Mouse (Mus musculus) 3T3-L1 (cell line): ENCODE measurements around the gene Rgs10.

Experiments
- DNase-seq: peaks from one replicate; pipeline ENCODE4 v3.0.0-alpha.2; 2015; ENCODE audit warnings: low read depth, low spot score

Rgs10 gene

DNA sequence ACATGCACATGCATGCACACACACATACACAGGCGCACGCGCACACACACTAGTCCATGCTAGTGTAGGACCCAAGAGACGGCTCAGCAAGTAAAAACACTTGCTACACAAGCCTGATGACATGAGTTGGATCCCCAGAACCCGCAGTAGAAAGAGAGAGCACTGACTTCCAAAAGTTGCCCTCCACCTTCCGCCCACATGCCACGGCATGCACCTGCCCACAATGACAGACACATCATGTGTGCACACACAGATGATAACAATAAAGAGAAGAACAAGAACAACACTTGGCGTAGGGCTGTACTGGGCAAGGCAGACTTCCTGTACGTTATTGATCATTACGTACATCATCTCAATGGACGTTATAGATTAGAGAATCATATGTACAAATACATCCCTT is 44.4 kb downstream of the Rgs10 start:
- DNase-seq = no peak

DNA sequence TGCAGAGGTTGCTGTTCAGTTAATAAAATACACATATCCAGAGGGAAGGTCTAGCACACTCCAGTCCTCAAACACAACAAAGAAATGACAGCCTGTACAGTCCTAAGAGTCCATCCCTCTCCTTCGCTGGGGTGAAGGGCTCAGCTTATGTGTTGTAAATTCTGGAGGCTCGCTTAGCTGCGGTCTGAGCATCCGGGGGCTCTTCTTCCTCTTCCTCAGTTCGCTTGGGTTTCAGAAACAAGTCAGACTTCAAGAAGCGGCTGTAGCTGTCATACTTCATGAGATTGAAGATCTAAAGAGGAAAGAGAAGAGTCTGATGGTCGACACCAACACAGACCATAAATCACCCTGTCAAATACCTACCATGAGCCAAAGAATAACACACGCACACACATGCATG is 44.8 kb downstream of the Rgs10 start:
- no peak for DNase-seq

DNA sequence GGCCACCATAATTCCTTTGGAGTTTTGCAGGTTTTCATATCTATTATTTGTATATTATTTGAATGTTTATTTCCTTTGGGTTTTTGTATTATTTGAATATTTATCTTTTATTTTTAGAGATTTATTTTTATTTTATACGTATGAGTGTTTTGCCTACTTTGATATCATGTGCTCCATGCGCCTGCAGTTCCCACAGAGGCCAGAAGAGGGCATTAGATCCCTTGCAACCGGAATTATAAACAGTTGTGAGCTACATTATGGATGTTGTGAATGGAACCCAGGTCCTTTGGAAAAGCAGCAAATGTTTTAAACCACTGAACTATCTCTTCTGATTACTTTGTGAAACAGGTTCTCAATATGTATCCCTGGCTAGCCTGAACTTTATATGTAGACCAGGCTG is 46.2 kb downstream of the Rgs10 start:
- peak; percentile 35 for DNase-seq

DNA sequence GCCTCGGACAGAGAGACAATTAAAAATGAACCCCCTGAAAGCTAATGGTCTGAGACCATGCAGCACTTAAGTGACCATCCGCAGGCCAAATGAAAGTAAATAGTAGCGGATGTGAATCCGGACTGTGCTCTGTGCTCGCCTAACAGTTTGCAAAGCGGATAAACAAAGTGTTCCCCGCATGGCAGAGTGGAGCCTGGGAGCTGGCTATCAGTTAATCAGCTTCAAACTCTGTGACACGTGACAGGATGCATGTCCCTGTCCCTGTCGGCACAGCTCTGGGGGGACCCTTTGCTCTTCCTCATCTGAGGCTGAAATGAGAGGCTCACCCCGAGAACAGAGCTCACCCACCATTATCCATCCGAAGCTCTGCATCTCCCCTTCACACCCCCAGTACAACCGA is 49.2 kb downstream of the Rgs10 start:
- DNase-seq = no peak

DNA sequence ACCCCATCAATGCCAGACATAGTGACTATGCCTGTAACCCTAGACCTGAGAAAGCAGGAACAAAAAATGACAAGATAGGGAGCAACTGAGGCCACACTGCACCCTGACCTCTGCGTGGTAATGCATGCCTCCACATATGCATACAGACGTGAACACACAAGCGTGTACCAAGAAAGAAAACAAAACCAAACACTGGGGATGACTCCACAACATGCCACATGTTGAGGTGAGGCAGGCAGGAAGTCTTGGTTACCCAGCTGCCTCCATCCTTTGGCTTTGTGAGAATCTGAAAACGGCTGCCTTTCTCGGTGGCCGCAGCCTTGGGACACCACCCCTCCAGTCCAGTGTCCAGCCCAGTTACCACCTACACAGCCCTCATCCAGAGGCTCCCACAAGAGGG is 49.7 kb downstream of the Rgs10 start:
- DNase-seq = no peak

DNA sequence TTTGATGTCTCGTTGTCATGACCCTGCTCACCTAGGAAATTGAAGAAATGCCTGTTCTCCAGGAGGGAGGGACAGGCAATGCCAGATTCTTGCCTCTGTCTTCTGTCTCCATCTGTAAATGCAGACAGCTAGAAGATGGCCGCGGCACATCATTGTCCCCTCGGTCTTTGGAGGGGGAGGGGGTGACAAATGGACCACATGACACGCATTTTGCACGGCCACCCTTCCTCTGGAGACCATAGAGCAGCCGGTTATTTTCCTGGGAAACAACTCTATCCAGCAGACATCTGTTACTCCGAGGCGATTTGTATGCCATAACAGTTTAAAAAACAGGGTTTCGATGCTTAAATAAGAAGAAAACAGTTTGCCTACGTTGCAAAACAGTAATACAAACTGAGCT is 51.9 kb downstream of the Rgs10 start:
- DNase-seq = no peak

DNA sequence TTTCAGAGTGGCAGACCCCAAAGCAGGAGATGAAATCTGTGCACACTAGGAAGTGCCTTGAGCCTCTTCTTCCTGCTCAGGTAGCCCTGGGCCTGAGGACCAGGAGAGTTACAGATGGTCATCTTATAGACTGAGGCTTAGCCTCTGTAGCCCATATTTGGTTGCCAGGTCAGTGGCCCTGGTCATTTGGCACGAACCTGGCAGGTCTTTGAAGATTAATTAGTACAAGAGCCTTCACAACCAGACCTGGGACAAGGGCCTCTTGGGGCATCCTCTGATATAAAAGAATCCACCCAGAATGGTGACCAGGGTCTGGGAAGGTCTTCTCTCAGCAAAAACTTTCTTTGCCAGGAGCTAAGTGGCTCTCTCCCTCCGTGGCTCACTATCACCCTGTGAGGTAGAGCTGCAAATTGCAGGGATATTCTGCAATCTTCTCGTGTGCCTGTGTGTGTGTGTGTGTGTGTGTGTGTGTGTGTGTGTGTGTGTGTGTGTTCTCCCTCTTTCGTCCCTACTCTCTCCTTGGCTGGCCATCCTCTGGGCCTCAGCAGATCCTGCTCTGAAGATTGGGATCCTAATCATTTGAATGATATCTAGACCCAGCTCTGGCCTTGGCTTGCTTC is 53.4 kb downstream of the Rgs10 start:
- no peak for DNase-seq

DNA sequence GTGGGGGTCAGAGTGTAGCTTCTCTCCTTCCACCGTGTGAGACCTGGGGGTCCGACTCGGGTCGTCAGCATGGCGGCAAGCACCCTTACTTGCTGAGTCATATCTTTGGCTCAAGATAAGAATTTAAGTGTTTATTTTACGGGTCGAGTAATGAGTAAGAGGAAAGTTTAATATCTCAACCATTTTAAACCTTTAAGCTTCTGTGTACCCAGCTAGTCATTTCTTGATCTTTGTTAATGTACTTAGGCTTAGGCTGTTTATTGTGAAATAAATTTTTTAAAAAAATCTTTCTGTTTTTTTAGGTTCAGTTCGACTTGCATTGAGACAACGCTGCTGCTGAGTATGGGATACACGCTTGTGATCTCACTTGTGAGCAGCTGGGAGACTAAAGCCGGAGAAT is 54.0 kb downstream of the Rgs10 start:
- no peak for DNase-seq

DNA sequence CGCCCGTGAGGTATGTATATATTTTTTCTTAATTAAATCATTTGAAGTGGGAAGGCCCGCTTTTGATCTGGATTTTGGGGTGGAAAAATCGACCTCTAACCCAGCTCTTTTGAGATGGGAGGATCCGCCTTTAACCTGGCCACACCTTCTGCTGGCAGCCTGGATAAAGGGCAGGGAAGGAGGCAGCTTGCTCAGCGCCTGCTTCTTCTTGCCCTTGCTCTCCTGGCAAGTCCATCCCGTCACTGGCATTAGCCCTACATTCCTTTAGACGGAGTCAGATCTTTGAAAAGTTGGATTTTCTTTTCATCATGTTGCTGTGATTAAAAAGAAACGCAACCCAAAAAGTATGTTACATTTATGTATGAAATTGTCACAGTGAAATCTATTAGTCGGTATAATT is 54.8 kb downstream of the Rgs10 start:
- peak; percentile 74 for DNase-seq

DNA sequence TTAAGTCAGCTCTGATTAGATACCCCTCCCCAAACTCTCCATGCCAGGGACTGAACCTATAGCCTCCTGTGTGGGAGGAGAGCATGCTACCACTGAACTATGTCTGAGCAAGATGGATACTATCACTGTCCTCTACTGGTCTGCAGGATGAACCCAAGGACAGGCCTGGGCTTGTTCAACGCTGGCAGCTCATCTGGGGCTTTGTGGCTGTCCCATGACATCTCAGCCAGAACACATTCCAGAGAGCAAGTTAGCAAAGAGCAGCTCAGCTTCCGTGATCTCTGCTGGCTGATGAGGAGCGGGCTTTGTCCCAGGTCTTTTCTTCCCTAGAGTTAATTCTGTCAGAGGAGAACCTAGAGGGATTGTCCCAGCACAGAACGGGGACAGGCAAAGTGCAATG is 55.6 kb downstream of the Rgs10 start:
- no peak for DNase-seq

DNA sequence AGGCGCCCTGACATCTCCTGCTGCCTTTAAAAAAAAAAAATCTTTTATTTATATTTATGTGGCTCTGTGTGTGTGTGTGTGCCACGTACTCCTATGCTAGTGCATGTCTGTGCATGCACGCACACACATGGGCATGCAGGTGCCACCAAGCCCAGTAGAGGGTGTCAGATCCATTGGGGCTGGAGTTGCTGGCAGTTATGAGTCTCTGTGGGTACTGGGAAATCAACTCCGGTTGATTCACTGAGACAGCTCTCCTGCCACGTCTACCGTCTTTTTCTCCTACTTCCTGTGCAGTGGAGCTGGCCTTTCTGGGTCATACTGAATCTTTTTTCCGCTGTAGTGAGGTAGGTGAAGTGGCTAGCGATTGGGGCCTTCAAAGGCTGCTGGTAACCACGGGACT is 58.8 kb downstream of the Rgs10 start:
- DNase-seq = no peak

DNA sequence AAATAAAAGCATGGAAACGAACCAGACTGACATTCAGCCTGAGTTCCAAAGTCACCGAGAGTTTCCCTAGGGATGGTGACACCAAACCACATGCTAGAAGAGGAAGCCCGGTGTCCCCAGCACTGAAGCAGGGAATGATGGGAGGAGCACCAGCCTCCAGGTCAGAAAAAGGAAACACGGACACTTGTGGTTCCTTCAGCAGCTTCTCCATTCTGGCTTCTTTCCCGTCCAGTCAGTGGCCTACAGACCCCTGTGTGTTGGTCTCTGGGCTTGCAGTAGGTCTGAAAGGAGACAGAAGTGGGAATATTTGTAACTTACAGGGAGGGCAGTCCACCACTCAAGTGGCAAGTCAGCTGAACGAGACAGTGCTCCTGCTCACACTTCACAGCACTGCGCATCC is 59.4 kb downstream of the Rgs10 start:
- no peak for DNase-seq

DNA sequence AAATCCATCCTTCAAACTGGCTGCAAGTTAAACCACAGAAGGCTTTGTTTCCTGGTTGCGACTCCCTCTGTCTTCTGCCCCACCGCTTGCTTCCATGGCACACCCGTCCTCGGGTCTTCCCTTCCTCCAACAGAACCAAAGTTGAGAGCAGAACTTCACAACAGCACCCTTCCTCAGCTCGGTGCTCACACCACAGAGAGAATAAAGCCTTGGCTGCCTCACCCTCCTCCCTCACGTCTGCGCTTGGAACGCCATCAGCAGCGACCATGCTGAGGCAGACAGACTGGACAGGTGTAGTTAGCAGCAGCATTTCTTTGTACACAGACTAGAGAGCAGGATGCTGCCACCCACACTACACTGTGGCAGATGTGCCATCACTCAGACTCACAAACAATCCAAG is 59.8 kb downstream of the Rgs10 start:
- DNase-seq = no peak

DNA sequence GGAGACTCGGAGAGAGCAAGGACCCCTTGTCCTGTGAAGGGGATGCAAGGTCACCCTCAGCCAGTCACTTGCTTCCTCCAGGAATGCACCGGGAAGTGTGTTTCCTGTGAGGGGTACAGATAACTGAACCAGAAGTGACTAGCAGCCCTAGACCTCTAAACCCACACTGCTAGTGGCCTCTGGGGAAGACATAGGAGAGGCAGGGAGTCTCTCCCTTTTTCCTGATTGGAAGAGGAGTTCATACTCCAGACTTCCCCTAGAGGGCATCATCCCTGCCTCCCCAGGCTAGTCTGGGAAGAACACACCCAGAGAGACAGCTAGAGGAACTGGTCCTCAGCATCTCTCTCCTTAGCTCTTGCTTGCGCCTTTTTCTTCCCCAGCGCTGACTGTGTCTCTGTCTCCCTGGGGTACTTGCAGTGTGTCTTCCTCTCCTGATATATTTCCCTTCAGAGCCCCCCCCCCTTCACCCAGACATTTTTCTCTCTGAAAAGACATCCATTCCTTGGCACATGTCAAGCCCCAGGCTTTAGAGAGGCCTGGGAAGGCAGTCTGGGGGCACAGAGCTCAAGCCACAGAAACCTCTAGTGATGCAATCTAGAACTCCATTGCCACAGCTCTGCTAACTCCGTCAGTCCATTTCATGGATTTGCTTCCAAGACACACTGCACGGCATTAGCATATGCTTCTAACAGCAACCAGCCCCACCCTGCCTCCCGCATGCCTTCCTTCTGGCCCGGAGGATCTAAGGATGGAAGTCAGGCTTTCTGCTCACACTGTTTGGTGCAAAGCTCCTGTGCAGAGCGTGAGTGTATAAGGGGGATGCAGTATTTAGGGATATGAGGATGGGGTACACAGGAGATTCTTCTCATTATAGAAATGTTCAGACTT is 61.4 kb downstream of the Rgs10 start:
- peak; percentile 62 for DNase-seq

DNA sequence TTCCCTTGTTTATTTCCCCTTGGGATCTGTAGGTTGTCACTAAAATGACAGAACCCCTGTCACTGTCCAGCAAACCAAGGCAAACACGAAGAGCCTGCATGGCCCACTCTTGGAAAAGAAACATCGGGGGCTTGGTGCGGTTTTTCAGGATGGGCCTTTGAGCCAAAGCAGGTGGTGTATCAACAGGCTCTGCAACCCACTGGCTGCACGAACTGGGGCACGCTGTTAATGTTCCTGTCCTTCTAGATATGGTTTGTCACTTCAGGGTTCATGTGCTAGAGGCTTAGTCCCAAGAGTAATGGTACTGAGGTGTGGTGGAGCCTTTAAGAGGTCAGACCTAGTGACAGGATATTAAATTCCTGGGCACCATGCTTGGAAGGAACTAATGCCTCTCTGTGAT is 63.1 kb downstream of the Rgs10 start:
- no peak for DNase-seq

DNA sequence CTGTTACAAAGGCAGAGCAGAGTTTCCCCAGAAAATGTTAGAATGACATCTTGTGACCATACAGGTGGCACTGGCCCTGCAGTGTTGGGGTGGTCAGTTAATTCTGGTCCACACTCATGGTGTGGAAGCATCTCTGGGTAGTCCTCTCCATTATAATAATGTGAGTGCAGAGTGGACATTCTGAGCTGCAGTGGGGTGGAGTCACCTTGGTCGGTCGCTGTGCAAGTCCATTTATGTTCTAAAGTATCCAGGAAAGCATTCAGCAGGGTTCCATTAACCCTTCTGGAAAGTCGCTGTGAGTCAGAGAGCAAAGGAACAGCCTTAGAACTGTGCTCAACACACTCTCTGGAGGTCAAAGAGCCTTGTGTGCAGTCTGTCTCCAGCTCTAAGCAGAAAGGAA is 65.8 kb downstream of the Rgs10 start:
- no peak for DNase-seq

DNA sequence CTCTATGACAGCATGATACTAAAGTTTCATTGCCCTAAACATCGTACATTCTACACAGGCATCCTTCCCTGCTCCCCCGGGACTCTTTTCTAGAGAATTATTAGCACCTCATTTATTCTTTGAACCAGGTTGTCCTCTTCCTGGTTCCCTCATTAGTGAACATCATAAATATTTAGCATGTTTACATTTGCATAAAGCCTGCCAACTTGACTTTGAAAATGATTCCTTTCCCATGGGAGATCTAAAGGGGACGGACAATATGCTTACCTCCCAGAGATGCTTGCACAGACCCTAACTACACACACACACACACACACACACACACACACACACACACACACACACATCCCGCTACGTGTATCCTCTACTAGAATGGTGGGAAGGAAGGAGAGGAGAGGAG is 67.4 kb downstream of the Rgs10 start:
- DNase-seq = no peak

DNA sequence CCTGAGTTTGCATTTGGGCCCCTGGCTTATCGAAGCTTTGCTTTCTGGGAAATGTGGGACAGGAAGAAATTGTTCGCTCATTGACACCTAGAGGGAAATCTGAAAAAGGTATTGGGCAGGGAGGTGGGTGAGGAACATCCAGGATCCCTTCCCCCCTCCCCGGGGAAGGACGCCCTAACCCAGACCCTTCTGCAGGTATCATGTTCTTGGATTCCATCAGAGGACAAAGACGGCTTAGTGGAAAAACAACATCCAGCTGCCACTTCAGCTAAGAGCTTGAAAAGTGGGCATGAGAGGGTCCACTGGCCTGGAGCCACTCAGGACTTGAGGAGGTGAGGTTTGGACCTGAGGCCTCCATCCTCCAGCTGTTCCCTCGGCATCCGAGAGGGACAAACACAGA is 68.2 kb downstream of the Rgs10 start:
- no peak for DNase-seq

DNA sequence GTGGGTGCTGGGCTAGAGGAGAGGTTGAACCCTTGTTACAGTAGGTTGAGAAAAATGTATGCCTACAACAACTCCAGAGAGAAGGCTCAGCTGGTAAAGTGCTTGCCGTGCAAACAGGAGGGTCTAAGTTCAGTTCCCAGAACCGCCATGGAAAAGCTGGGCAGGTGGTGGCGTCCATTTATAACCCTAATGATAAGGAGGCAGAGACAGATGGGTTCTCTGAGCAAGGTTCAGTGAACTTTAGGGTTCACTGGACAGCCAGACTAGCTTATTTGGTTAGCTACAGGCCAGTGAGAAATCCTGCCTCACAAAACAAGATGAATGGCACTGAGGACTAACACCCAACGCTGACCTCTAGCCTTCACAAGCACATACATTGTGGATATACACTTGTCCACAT is 68.8 kb downstream of the Rgs10 start:
- no peak for DNase-seq

DNA sequence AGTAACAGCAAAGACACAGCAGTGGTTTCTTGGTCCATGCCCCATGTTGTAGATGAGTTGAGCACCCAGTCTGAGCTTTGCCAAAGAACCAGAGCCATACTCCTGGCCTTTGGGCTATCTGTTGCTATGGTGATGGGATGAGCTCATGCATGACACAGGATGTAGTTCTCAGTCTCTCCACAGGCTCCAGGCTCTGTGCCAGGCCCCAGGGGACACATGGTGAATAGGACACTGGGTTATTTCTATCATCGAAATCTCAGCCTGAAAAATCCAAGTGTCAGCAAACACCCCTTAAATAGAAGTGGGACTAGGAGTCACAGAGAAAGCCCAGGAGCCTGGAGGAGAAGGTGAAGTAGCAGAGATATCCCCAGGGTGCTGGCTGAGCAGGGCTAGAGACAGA is 70.0 kb downstream of the Rgs10 start:
- DNase-seq = peak; percentile 94

DNA sequence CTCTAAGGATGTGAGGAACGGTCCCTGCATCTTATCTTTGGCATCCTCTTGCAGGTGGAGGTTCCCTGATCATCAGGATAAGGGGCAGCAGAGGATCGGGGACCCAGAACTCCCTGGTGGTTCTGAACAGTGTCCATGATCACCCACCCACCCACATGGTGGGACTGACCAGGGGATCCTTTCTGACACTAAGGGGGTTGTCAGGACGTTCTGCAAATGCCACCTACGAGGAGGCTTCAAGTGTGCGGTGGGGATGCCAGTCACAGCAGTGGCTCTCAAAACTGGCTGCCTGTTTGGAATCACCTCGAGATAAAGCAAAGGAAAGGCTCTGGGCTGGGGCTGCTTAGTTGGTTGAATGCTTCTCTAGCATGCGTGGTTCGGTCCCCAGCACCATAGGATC is 71.6 kb downstream of the Rgs10 start:
- no peak for DNase-seq

DNA sequence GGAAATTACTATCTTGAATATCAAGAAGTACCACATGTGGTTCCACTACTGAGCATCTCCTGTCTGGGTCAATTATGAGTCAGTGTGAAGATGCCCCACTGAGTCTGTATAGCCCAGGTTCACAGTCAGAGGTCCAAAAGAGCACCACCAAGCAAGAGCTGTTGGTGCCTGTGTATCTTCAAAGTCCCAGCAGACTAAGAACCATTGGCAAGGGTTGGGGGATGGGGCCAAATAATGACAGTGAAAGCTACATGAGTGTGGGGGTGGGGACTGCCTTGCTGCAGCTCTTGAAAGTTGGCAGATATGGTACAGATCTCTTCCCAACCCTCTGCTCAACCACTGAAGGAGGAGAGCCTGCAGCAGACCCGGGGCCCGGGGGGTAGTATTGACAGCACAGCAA is 72.0 kb downstream of the Rgs10 start:
- DNase-seq = no peak

DNA sequence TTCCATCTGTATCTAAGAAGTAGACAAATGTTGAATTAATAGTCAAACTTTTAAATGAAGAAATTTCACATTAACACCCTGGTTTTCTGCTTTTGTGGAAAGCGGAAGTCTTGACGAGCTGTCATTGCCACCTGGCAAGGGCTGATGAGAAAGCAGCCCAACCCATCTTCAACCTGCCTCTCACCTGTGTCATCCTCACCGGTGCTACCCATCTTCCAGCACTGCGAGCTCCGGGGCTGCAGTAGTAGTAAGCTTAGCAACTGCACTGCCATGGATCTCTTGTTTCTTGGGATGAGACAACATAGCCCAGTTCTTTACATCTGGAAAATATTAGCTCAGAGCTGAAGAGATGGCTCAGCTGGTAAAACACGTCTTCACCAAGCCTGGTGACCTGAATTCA is 72.9 kb downstream of the Rgs10 start:
- DNase-seq = no peak
